Mouse (Mus musculus) G1E (cell line): ENCODE measurements around the gene Mphosph10.

Experiments used
- CTCF ChIP-seq: IDR thresholded peaks from 2 replicates; pipeline ENCODE4 v1.5.1; 2012; ENCODE audit warnings: low read depth, low read length, inconsistent platforms, mixed read lengths
- GATA1 ChIP-seq: IDR thresholded peaks from 2 replicates; pipeline ENCODE4 v1.6.1; 2012; ENCODE audit warnings: borderline replicate concordance, low read length, inconsistent platforms, mixed read lengths
- GATA2 ChIP-seq: IDR thresholded peaks from 2 replicates; pipeline ENCODE4 v1.6.1; 2012; ENCODE audit warnings: low read depth, low read length, inconsistent platforms, borderline replicate concordance
- POLR2AphosphoS5 ChIP-seq: IDR thresholded peaks from 2 replicates; pipeline ENCODE4 v1.6.1; 2012; ENCODE audit warnings: low read depth, low read length, inconsistent platforms; ENCODE audit not compliant: insufficient replicate concordance
- TAL1 ChIP-seq: conservative IDR thresholded peaks from 2 replicates; pipeline ENCODE4 v1.6.1; 2012; ENCODE audit warnings: low read depth, low read length, inconsistent platforms, mixed read lengths

GRCm38 (mm10) chr7:64373830-64374562 is 18.1 kb downstream of the Mphosph10 start, which contains the start of gene Fan1:
- TF ChIP-seq CTCF (no peak), POLR2AphosphoS5 (no peak), GATA2 (no peak), GATA1 (no peak), TAL1 (no peak)
